Mouse (Mus musculus) 3T3-L1 (cell line): Measurements from ENCODE around the gene Spata3.
"Not testable (repeated sequence)": the region's sequence is repeated elsewhere in the genome, so short reads cannot be mapped to it uniquely, and the experiment has no call there.

Source experiments
- DNase-seq: peaks from one replicate; pipeline ENCODE4 v3.0.0-alpha.2; 2015; ENCODE audit warnings: low read depth, low spot score

Gene Spata3

GRCm38 (mm10) chr1:86016516-86016915 lies at the start of gene Spata3:
Gene Spata3, plus strand, starts transcription at chr1:86016816.
- no peak for DNase-seq

GRCm38 (mm10) chr1:85969081-85969480 lies 47.5 kb upstream of the Spata3 start:
- no peak for DNase-seq

GRCm38 (mm10) chr1:85969519-85969918 lies 47.1 kb upstream of the Spata3 start:
- DNase-seq, result peak; percentile 30

GRCm38 (mm10) chr1:85971070-85971469 lies 45.5 kb upstream of the Spata3 start:
- DNase-seq, result no peak

GRCm38 (mm10) chr1:85972341-85972740 lies 44.3 kb upstream of the Spata3 start:
- no peak for DNase-seq

- no peak for DNase-seq
Observed at GRCm38 (mm10) chr1:85973468-85973877, 43.1 kb upstream of the Spata3 start.

- peak; percentile 28 for DNase-seq
Observed at GRCm38 (mm10) chr1:85977709-85978108, 38.9 kb upstream of the Spata3 start.

GRCm38 (mm10) chr1:85981738-85982357 lies 34.8 kb upstream of the Spata3 start:
- no peak for DNase-seq

- DNase-seq, result no peak
Observed at GRCm38 (mm10) chr1:85985784-85986183, 30.8 kb upstream of the Spata3 start.

- no peak for DNase-seq
Observed at GRCm38 (mm10) chr1:85988351-85988750, 28.3 kb upstream of the Spata3 start.

GRCm38 (mm10) chr1:85988882-85989281 lies 27.7 kb upstream of the Spata3 start:
- DNase-seq, result not testable (repeated sequence)

GRCm38 (mm10) chr1:85992175-85992574 lies 24.4 kb upstream of the Spata3 start:
- DNase-seq, result no peak

- no peak for DNase-seq
Observed at GRCm38 (mm10) chr1:85993541-85993940, 23.1 kb upstream of the Spata3 start.

- DNase-seq, result no peak
Observed at GRCm38 (mm10) chr1:85997221-85997620, 19.4 kb upstream of the Spata3 start.

GRCm38 (mm10) chr1:85998012-85998411 lies 18.6 kb upstream of the Spata3 start:
- no peak for DNase-seq

GRCm38 (mm10) chr1:85999853-86000570 lies 16.6 kb upstream of the Spata3 start:
- no peak for DNase-seq

GRCm38 (mm10) chr1:86005540-86005939 lies 11.1 kb upstream of the Spata3 start:
- DNase-seq, result no peak

GRCm38 (mm10) chr1:86006040-86006439 lies 10.6 kb upstream of the Spata3 start:
- DNase-seq, result no peak

- DNase-seq, result peak; percentile 87
Observed at GRCm38 (mm10) chr1:86007778-86008177, 8.8 kb upstream of the Spata3 start.

- DNase-seq, result not testable (repeated sequence)
Observed at GRCm38 (mm10) chr1:86015758-86016157, 858 bp upstream of the Spata3 start.

GRCm38 (mm10) chr1:86018235-86019055 lies 1.8 kb downstream of the Spata3 start:
- no peak for DNase-seq

GRCm38 (mm10) chr1:86021365-86021989 lies 4.9 kb downstream of the Spata3 start:
- no peak for DNase-seq
